Mouse (Mus musculus) E14TG2a.4 (cell line): ENCODE measurements around the gene Nrbf2.

Experiments
- H3K27me3 ChIP-seq: 2 replicates; pipeline ENCODE4 v1.6.1; 2014; ENCODE audit warnings: low read length, control low read depth; ENCODE audit not compliant: insufficient read depth
- H3K36me3 ChIP-seq: 2 replicates; pipeline ENCODE4 v1.6.1; 2014; ENCODE audit warnings: low read length, control low read depth; ENCODE audit not compliant: insufficient read depth
- H3K4me1 ChIP-seq: replicated peaks from 2 replicates; pipeline ENCODE4 v1.6.1; 2014; ENCODE audit warnings: low read depth, low read length, control low read depth
- H3K4me3 ChIP-seq: replicated peaks from 2 replicates; pipeline ENCODE4 v1.5.1; 2014; ENCODE audit warnings: mild to moderate bottlenecking, low read length
- H3K9me3 ChIP-seq: 2 replicates; pipeline ENCODE4 v1.6.1; 2014; ENCODE audit warnings: low read length, control low read depth
- CTCF ChIP-seq: conservative IDR thresholded peaks from 2 replicates; pipeline ENCODE4 v1.5.1; 2014; ENCODE audit warnings: low read length
- NANOG ChIP-seq: IDR thresholded peaks from 2 replicates; pipeline ENCODE4 v1.6.1; 2014; ENCODE audit warnings: borderline replicate concordance, low read length, mixed read lengths
- POU5F1 ChIP-seq: IDR thresholded peaks from 2 replicates; pipeline ENCODE4 v1.6.1; 2014; ENCODE audit warnings: low read length, borderline replicate concordance

The Nrbf2 gene

DNA sequence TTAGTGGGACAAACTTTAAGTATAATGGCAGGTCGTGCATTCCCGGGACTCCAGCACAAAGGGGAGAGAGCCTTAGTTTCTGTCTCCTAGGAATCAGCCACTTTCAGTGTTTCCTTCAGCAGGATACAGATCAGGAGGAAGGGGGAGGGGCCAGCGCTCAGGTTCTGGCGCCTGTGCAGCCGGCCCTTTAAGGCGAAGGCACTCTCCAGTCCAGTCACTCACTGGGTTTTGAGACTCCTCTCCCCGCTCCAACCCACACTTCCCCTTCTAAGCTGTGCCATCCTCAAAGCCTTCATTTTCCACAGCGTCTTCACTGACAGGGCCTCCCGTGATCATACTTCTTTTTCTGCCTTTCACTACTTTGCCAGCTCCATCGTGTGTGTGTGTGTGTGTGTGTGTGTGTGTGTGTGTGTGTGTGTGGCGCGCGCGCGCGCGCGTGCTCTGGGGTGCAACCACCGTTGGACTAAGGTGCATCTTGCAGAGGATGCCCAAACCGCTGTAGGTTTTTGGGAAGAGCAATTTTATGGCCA is 32.9 kb upstream of the Nrbf2 start:
- Histone ChIP-seq H3K4me1 (peaks cover 34% of the 10 kb centered on the region), H3K4me3 (peak overlapping the region; percentile 69), H3K27me3 (peaks cover 48% of the 10 kb centered on the region), H3K36me3 (no peaks in the 10 kb centered on the region), H3K9me3 (no peaks in the 10 kb centered on the region)
- no peak for TF ChIP-seq POU5F1
- TF ChIP-seq NANOG: no peak
- no peak for TF ChIP-seq CTCF

DNA sequence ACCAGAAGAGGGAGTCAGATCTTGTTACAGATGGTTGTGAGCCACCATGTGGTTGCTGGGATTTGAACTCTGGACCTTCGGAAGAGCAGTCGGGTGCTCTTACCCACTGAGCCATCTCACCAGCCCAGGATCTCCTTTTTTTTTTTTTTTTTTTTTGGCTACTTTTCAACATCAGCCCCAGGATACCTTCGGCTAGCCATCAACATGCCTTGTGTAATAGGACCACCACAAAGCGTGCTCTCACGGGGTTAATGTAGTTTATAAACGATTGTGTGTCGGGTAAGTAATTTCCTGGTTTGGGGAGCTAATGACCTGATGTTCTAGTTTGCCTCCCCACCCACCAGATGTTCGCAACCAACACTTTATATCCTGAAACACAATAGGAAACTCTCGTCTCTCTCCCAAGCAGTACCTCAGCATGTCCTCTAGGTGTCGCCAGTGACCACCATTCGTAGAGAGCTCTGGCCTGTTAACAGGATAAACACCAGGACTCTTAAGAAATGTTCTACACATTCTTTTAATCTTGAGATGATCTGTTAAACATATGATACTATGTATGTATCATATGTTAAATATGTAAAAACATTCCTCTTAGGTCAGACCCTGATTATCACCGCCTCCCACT is 29.8 kb upstream of the Nrbf2 start:
- Histone ChIP-seq H3K4me1 (peaks cover 20% of the 10 kb centered on the region), H3K9me3 (no peaks in the 10 kb centered on the region), H3K4me3 (no peak overlapping the region), H3K27me3 (peaks cover 20% of the 10 kb centered on the region), H3K36me3 (no peaks in the 10 kb centered on the region)
- TF ChIP-seq POU5F1 (no peak), CTCF (peak; percentile 95)

DNA sequence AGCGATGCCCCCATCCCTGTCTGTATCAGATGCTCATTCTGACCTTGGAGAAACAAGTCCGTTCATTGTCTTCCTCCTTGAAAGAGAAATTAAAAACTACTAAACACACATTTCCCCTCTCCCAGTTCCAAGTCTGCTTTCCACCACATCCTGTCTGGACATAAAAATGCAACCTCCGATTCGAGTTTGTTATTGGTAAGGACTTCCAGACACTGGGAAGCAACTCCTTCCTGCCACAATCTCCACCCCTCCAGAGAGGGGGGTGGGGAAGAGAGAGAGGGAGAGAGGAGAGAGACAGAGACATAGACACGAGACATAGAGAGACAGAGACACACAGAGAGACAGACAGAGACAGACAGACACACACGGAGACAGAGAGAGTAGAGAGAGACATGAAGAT is 27.4 kb upstream of the Nrbf2 start:
- Histone ChIP-seq H3K27me3 (no peaks in the 10 kb centered on the region; the same call in 1 of the 2 replicates), H3K4me3 (no peak overlapping the region), H3K4me1 (no peaks in the 10 kb centered on the region), H3K9me3 (no peaks in the 10 kb centered on the region; the same call in 1 of the 2 replicates), H3K36me3 (no peaks in the 10 kb centered on the region)
- TF ChIP-seq NANOG (no peak), CTCF (no peak), POU5F1 (no peak)

DNA sequence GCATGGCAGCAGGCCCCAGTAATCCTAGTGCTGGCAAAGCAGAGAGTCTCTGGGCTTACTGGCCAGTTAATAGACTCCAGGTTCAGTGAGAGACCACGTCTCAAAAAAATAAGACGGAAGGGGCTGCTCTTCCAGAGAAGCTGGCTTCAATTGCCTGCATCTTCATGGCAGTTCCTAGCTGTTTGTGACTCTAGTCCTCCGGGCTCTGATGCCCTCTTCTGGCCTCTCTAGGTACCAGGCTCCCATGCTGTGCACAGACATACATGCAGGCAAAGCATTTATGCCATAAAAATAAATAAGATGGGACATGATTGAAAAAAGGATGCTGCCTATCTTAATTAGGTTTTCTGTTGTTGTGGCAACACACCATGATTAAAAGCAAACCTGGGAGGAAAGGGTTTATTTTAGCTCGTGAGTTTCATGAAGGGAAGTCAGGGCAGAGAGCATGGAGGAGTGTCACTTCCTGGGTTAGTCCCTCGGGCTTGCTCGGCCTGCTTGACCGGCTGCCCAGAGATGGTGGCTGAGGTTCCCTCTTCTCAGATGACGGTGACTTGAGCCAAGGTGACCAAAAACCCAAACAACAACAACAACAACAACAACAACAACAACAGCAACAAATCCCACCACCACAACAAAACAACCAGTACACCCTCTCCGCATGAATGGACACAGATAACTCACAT is 26.3 kb upstream of the Nrbf2 start:
- Histone ChIP-seq H3K4me3 (no peak overlapping the region), H3K9me3 (no peaks in the 10 kb centered on the region; the same call in 1 of the 2 replicates), H3K4me1 (no peaks in the 10 kb centered on the region), H3K36me3 (no peaks in the 10 kb centered on the region), H3K27me3 (no peaks in the 10 kb centered on the region)
- TF ChIP-seq POU5F1 (no peak), CTCF (peak; percentile 46), NANOG (no peak)

DNA sequence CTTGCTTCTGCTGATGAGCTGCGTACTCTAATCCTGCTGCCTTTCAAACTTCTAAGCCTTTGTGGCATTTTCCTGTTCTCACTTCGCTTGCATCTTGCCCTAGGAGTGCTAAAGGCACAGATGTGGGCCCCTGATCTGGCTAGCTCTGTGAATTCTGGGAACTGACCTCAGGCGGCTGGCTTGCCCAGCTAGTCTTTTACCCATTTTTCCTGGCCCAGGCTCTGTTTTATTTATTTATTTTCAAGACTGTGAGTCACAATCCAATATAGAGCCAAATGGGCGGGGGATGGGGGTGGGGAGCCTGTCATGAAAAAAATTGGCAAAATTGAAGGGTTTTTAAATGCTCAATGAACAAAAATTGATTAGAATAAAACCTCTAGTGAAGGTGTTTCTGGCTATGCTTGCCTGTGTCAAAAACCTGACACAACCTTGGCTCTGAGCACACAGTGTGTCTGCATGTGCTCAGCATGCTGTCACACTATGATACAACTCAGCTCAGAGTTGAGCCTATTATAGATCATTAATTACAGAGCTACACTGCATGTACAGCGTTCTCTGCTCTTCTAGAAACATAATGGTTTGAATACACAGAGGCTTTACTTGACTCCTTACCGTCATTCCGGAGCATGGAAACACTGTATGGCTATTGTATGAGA is 24.5 kb upstream of the Nrbf2 start:
- H3K36me3 ChIP-seq: no peaks in the 10 kb centered on the region
- no peaks in the 10 kb centered on the region for H3K27me3 ChIP-seq
- H3K4me3 ChIP-seq: no peak overlapping the region
- TF ChIP-seq POU5F1 (no peak), CTCF (no peak), NANOG (no peak)
- no peaks in the 10 kb centered on the region for H3K4me1 ChIP-seq
- H3K9me3 ChIP-seq: no peaks in the 10 kb centered on the region; the same call in 1 of the 2 replicates

DNA sequence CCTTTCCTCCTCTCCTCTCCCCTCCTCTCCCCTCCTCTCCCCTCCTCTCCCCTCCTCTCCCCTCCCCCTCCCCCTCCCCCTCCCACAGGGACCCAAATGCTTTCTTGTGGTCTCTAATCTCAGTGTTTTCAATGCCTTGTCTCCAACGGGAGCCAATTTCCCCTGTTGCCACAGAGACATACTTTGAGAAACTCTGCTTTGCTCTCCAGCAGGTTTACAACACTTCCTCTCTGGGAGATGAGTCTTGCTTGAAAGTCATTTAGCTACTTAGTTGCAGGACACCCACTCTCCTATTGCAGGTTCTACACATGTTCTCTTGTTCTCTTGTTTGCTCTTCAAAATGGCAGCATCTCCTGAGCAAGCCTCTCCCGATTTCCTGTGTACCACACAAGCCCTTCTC is 17.2 kb upstream of the Nrbf2 start:
- Histone ChIP-seq H3K4me1 (peaks cover 37% of the 10 kb centered on the region), H3K4me3 (no peak overlapping the region), H3K9me3 (0 out of 2 replicates have a peak, but pooled peaks cover 3% of the 10 kb centered on the region), H3K27me3 (no peaks in the 10 kb centered on the region), H3K36me3 (no peaks in the 10 kb centered on the region)
- no peak for TF ChIP-seq POU5F1
- TF ChIP-seq NANOG: no peak
- TF ChIP-seq CTCF: no peak

DNA sequence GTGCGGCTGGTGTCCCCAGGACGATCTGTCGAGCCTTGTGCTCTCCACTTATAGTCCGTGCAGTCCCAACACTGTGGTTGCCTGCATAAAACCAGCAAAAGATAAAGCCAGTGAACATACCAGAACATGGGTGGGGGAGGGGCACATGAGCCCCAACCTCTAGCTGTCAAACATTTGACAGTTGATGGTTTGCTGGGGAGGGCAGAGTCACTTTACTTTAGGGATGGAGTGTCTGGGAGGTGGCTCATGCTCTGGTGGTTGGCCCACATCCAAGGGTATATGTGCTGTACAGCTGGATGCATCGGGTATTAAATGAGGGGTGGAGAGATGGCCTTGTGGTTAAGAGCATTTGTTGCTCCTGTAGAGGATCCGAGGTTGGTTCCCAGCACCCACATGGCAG is 15.9 kb upstream of the Nrbf2 start:
- Histone ChIP-seq H3K4me1 (peaks cover 37% of the 10 kb centered on the region), H3K9me3 (0 out of 2 replicates have a peak, but pooled peaks cover 3% of the 10 kb centered on the region), H3K27me3 (no peaks in the 10 kb centered on the region), H3K36me3 (no peaks in the 10 kb centered on the region), H3K4me3 (no peak overlapping the region)
- TF ChIP-seq NANOG (no peak), POU5F1 (no peak), CTCF (no peak)

DNA sequence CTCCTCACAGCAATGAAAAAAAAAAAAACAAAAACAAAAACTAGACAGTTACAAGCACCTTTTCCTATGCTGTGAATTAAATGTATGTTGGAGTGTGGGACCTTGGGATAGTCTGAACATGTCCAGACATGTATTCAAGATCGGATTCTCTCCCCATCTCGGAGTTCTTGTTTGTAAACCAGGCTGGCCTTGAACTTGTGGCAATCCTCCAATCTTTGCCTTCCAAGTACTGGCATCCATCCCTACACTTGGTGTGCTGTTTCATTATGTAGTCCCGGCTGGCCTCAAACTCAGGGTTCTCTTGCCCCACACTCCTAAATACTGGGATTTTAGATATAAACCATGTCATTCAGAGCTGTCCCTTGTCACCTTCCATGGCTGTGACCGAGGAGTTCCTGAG is 14.2 kb upstream of the Nrbf2 start:
- TF ChIP-seq POU5F1 (no peak), NANOG (no peak), CTCF (no peak)
- Histone ChIP-seq H3K9me3 (0 out of 2 replicates have a peak, but pooled peaks cover 3% of the 10 kb centered on the region), H3K36me3 (no peaks in the 10 kb centered on the region), H3K27me3 (no peaks in the 10 kb centered on the region), H3K4me1 (peaks cover 43% of the 10 kb centered on the region), H3K4me3 (no peak overlapping the region)
